Mouse (Mus musculus): ENCODE data around the gene Vmn2r30.
"Not testable (repeated sequence)": the region's sequence is repeated elsewhere in the genome, so short reads cannot be mapped to it uniquely, and the experiment has no call there.

Gene Vmn2r30

DNA sequence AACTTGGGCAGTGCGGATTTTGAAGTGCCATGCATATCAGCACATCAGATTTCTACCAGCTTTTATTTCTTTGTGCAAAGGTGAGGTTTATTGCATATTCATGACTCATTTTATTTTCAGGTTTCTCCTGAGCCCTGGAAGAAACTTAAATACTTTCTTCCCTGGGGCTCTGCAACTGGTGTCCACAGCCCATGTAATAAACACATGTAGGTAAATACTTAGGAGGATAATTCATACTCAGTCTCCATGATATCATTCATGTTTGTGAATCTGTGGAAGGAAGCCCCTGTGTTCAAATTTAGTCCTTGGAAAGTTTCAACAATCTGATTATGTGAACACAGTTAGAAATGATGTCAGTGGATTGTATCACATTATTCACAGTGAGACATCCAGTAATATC is at the start of gene Vmn2r30:
Vmn2r30 (minus strand) TSS at position 101 of the 400 bp plus-strand sequence.
- not testable (repeated sequence) for DNase-seq

DNA sequence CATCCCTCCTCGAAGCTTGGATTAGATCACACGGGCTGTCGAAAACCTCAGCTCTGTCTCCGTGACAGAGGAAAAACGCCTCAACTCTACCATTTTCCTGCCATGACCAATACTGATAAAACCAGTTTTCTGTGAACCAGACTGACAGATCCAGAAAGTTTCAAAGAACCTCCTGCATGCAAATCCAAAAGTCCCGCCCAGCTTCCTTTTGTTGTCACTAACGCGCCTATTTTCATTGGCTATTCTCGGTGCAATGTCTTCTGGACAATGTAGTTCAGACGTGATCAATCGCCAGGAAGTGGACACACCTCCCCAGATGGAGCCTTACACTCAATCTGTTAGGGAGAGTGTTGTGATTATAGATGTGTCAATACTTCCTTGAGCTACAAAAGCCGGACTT is 37.0 kb upstream of the Vmn2r30 start, which contains the start of gene Gm45783:
Gm45783 (minus strand) TSS at position 143 of the 400 bp plus-strand sequence.
- DNase-seq: not testable (repeated sequence)

DNA sequence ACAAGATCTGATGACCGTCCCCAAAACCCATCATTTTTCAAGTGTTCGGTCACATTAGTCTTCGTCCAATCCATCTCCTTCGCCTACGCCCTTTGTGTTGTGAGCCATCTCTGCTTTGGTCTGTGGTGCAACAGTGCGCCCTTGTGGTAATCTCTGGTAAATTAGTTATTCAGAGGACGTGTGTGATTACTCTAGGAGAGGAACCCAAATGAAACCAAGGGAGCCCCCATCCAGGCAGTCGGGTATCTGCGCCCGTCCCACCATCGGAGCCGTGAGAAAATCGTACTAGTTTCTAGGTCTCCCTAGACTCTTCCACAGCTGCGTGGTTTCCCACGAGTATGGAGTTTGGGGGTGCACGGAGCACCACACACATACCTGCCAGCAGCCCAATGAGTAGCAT is 41.8 kb downstream of the Vmn2r30 start:
- DNase-seq: peak; percentile 43

DNA sequence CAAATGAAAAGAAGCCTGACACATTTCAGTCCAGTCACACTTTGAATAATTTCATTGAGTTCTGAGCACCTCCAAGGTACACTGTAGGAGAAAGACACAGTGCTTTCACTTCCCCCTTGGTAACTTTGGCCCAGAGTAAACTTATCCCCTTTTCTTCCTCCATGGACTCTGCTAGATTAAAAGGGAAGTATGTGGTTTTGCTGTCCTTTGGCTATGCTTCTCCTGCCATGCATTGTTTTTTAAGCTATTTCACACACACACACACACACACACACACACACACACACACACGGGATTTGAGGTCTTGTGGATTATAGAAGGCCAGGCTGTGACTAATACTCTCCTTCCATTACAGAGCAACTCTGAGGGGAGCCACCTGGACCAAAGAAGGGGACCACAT is 56.0 kb downstream of the Vmn2r30 start:
- no peak for DNase-seq

DNA sequence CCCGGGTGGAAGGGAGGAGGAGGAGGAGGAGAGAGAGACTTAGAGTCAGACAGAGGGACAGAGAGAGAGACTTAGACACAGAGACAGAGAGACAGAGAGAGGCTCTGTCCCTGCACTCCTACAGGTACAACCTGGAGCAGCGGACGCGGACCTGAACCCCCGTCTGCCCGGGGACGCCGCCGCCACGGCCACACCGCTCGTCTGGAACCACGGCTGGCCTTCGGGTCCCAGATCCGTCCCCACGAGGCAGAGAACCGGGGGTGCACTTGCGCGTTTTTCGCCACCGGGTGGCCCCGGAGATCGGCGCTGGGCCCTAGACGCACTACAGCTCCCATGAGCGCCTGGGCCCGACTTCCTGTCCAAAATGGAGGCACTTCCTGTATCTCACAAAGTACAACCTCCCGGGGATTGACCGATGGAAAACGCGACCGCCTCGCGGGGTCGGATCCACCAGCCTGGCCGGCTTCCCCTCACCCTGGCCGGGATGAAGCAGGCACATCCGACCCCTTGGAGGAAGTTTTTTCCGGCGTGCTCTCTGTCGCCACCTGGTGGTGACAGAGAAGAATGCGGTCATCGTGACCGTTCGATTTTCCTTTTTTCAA is 59.3 kb downstream of the Vmn2r30 start, which contains the start of gene Gm45844:
Gm45844 (minus strand) TSS at position 324 of the 602 bp plus-strand sequence.
- peak; percentile 70 for DNase-seq

DNA sequence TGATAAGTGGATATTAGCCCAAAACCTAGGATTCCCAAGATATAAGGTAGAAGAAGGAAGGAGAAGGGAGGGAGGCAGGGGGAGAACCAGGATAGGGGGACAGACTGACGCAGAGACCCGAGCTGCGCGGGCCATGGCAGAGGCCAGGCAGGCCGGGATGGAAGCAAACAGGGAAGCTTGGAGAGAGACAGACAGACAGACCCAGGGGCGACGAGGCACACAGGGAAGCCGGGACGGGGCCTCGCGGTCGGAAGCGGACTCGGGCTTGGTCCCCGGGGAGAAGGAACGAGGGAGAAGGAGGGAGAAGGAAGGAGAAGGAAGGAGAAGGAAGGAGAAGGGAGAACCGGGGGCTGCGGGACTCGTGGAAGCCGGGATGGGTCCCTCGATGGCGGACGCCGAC is 59.9 kb downstream of the Vmn2r30 start:
- peak; percentile 41 for DNase-seq

Measured in embryo, embryonic 11 days (tissue).